Mouse (Mus musculus) hindbrain, embryonic 16.5 days (tissue): Measurements from ENCODE around the gene Lsm14b. TPM values are rescaled to one million over a fixed set of nuclear protein-coding genes. Genes with fewer than 3 reads are reported as not detected.

Experiments used
- ATAC-seq: fragments of 200-750 bp; cut with Nextera tagmentation; 2 replicates; pipeline ENCODE4 v1.8.0; 2017; ENCODE audit warnings: moderate TSS enrichment, moderate library complexity
- H3K27ac ChIP-seq: fragments of 300-500 bp; sonication (generic); 2 replicates; pipeline ENCODE4 v1.5.1; 2014; ENCODE audit warnings: low read depth, mild to moderate bottlenecking, control low read depth, low read length, moderate library complexity
- H3K27me3 ChIP-seq: fragments of 300-500 bp; sonication (generic); replicated peaks from 2 replicates; pipeline ENCODE4 v1.6.1; 2014; ENCODE audit warnings: low read length; ENCODE audit not compliant: control insufficient read depth, insufficient read depth
- H3K36me3 ChIP-seq: fragments of 300-500 bp; sonication (generic); 2 replicates; pipeline ENCODE4 v1.6.1; 2014; ENCODE audit warnings: mild to moderate bottlenecking, low read length, moderate library complexity, mixed read lengths; ENCODE audit not compliant: control insufficient read depth, insufficient read depth
- H3K4me1 ChIP-seq: fragments of 300-500 bp; sonication (generic); 2 replicates; pipeline ENCODE4 v1.6.1; 2014; ENCODE audit warnings: low read depth, low read length; ENCODE audit not compliant: control insufficient read depth, insufficient read depth
- H3K4me2 ChIP-seq: fragments of 300-500 bp; sonication (generic); 2 replicates; pipeline ENCODE4 v1.6.1; 2014; ENCODE audit warnings: mild to moderate bottlenecking, low read length, control low read depth, moderate library complexity
- H3K4me3 ChIP-seq: fragments of 300-500 bp; sonication (generic); 2 replicates; pipeline ENCODE4 v1.5.1; 2014; ENCODE audit warnings: mild to moderate bottlenecking, low read length, control low read depth, moderate library complexity
- H3K9ac ChIP-seq: fragments of 300-500 bp; sonication (generic); 2 replicates; pipeline ENCODE4 v1.6.1; 2014; ENCODE audit warnings: low read depth, mild to moderate bottlenecking, control low read depth, low read length, moderate library complexity
- H3K9me3 ChIP-seq: fragments of 300-500 bp; sonication (generic); 2 replicates; pipeline ENCODE4 v1.6.1; 2014; ENCODE audit warnings: mild to moderate bottlenecking, low read length, moderate library complexity; ENCODE audit not compliant: control insufficient read depth
- WGBS: fragments of 180-500 bp; shearing (Covaris S2); extraction: QIAGEN DNeasy Blood & Tissue Kit; methylation state at CpG from one replicate; pipeline ENCODE4 v1.1.7; 2014; 5-methylcytosine and 5-hydroxymethylcytosine counted together
- polyA plus RNA-seq: library from polyadenylated mRNA; unstranded; fragments of >200 nt; fragmentation: Nextera tagmentation; extraction: Ambion mirVana; gene quantifications from 2 replicates; pipeline ENCODE4 v1.2.1, GENCODE M21; 2015

Gene Lsm14b
- polyA plus RNA-seq, 1 experiment from 2014 or later: 9.3 TPM

DNA sequence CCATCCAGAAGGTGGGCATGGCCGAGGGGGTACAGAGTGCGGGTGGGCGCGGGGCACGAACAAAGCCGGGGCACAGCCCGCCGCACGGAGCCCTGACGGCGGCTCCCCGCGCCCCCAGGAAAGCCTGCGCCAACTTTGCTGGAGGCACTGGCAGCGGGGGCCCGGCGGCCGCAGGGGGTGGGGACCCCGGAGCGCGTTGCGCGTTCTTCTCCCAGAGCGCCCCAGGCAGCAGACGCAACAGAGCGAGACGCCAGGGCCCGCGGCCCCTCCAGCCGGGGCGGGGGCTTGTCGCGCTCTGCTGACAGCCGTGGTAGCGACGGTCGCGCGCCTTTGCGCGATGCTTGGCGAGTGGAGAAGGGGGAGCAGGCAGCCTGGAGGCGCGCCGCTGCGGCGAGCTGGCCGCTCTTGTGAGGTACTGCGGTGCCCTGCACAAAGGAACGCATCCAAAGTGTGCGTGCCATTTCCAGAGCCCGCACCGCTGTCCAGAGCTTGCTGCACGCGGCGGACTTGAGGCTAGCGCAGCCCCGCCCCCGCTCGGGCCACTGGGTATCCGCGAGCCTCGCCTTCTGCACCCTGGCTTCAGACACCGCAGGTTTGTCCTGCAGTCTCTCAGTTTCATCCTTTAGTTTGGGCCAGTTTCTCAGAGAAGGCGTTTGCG is 18.2 kb downstream of the Lsm14b start:
- peak; percentile 57 for ATAC-seq
- H3K27me3 ChIP-seq: no peaks in the 10 kb centered on the region
- peaks cover 34% of the 10 kb centered on the region for H3K4me1 ChIP-seq
- H3K9me3 ChIP-seq: no peaks in the 10 kb centered on the region
- 0% methylated on average over 56 of the region's 66 CpGs for WGBS
- peaks cover 11% of the 10 kb centered on the region for H3K36me3 ChIP-seq
- H3K9ac ChIP-seq: peak overlapping the region; percentile 97
- H3K4me2 ChIP-seq: peak overlapping the region; percentile 77
- peak overlapping the region; percentile 98 for H3K27ac ChIP-seq
- peak overlapping the region; percentile 97 for H3K4me3 ChIP-seq

DNA sequence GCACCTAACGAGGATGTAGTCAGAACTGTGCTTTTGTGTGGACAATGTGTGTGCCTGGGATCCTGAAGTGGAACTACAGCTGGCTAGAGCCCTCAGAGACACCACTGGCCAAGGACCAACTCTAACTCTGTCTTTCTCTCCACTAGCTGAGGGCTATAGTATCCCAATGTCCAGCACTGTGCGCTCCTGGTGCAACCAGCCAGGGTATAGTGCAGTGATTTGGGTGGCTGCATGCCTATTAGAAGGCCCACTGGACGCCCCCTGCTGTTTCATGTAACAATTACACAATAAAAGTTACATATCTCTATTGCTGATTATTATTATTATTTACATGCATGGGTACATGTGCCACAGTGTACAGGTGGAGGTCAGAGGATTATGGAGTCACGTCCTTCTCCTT is 20.5 kb downstream of the Lsm14b start:
- peaks cover 27% of the 10 kb centered on the region for H3K4me1 ChIP-seq
- H3K9ac ChIP-seq: no peak overlapping the region
- no peaks in the 10 kb centered on the region for H3K36me3 ChIP-seq
- no peak for ATAC-seq
- no peak overlapping the region for H3K27ac ChIP-seq
- no peak overlapping the region for H3K4me3 ChIP-seq
- H3K9me3 ChIP-seq: no peaks in the 10 kb centered on the region
- 53% methylated on average over 4 of the region's 4 CpGs for WGBS
- no peaks in the 10 kb centered on the region for H3K27me3 ChIP-seq
- H3K4me2 ChIP-seq: no peak overlapping the region

DNA sequence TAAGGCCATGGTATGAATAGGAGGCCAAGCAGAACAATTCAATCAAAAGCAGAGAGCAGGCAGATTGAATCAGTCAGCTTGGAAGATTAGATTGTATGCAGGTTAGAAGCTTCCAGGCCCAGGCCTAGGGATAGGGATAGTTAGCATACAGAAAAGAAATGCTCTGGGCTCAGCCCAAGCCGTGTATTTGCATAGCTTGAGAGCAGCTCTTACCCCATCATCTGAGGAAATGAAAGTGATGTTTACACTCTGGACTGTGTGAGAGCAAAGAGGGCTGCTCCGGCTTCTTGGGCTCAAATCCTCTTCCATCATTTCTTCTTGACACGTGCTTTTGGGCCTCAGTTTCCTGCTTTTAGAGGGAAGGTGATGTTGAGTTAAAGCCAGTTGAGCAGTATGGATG is 22.8 kb downstream of the Lsm14b start:
- no peak for ATAC-seq
- H3K4me3 ChIP-seq: no peak overlapping the region
- H3K4me1 ChIP-seq: peaks cover 18% of the 10 kb centered on the region
- 99% methylated on average over 3 of the region's 3 CpGs for WGBS
- no peaks in the 10 kb centered on the region for H3K27me3 ChIP-seq
- no peak overlapping the region for H3K27ac ChIP-seq
- H3K9ac ChIP-seq: no peak overlapping the region
- no peak overlapping the region for H3K4me2 ChIP-seq
- H3K9me3 ChIP-seq: no peaks in the 10 kb centered on the region
- H3K36me3 ChIP-seq: no peaks in the 10 kb centered on the region

DNA sequence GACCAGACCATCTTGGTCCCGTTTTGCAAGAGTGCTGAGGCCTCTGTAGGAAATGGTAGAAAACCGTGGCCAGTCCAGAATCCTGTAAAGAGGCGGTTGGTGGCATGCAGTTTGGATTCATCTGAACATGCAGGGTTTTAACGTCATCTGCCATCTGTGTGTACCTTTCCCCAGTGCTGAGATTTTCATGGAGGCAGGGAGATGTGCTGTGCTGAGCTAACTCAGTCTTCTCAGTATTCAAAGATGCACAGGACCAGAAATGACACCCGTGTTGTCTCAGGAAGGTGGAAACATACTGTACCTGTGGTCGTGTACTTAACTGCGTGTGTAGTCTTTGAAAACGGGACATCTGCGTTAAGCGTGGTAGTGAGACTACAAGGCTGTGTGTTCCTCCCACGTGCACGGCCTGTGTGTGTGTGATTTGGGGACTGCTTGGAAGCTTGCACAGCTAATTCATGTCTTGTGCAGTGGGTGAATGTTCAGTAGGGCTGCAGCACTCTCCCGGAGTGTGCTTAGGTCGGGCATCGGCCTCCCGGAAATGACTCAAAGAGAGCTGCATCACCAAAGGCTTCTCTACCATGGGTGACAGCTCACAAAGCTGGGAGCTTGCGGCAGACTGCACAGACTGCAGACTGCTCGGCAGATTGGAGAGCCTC is 23.3 kb downstream of the Lsm14b start:
- ATAC-seq: no peak
- H3K36me3 ChIP-seq: no peaks in the 10 kb centered on the region
- no peak overlapping the region for H3K4me3 ChIP-seq
- no peaks in the 10 kb centered on the region for H3K27me3 ChIP-seq
- no peak overlapping the region for H3K9ac ChIP-seq
- H3K9me3 ChIP-seq: no peaks in the 10 kb centered on the region
- H3K27ac ChIP-seq: no peak overlapping the region
- H3K4me1 ChIP-seq: peaks cover 18% of the 10 kb centered on the region
- WGBS: 96% methylated on average over 18 of the region's 18 CpGs
- no peak overlapping the region for H3K4me2 ChIP-seq

DNA sequence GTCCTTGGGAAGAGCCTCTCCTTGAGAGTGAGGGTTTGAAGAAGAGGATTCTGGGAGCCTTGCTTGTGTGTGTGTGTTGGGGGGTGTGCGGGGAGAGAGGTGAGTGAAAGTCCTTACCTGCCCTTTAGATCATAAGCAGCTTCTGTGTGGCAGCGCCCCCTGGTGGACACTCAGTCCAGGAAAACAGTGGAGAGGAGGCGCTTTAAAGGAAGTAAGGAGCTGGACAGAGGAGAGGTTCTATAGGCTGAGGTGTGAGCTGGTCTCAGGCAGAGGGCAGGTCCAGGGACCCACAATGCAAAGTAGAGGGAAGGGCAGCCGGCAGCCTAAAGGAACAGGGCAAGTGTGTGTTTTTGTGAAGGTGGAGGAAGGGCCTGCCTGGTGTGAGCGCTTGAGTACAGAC is 26.2 kb downstream of the Lsm14b start:
- Histone ChIP-seq H3K27me3 (no peaks in the 10 kb centered on the region), H3K4me3 (no peak overlapping the region), H3K27ac (no peak overlapping the region), H3K36me3 (peaks cover 19% of the 10 kb centered on the region), H3K4me2 (no peak overlapping the region), H3K9ac (no peak overlapping the region), H3K9me3 (no peaks in the 10 kb centered on the region), H3K4me1 (no peaks in the 10 kb centered on the region)
- ATAC-seq: peak; percentile 55
- 24% methylated on average over 5 of the region's 5 CpGs for WGBS

DNA sequence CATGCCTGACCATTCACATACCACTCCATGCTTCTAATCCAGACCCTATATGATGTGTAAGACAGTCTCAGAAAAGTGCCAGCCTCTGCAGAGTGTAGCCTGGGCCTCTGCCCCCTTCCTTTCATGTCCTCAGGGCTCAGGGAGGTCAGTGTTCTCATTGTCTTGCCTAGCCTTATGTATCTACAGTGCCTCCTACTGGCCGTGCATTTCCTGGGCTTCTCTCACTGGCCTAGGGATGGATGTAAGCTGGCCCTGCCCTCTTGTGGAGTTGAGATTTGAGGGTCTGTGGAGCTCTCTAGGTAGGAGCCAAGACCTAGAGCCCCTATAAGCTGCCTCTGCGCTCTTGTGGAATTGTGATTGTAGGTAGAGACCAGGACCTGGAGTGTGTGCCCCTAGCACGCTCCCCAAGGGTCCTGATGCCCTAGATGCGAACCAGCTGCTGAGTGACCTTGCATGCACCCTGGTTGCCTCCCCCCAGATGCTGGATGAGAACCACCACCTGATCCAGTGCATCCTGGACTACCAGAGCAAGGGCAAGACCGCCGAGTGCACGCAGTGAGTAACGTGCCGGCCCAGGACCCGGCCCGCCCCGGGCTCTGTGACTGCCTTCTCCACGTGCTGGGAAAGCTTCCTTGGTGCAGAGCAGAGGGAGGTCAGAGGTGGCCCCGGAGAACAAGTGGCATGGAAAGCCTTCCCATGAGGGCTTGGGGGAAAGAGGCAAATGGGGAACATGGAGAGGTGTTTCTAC is 27.4 kb downstream of the Lsm14b start:
- no peak for ATAC-seq
- no peak overlapping the region for H3K4me3 ChIP-seq
- 91% methylated on average over 14 of the region's 14 CpGs for WGBS

DNA sequence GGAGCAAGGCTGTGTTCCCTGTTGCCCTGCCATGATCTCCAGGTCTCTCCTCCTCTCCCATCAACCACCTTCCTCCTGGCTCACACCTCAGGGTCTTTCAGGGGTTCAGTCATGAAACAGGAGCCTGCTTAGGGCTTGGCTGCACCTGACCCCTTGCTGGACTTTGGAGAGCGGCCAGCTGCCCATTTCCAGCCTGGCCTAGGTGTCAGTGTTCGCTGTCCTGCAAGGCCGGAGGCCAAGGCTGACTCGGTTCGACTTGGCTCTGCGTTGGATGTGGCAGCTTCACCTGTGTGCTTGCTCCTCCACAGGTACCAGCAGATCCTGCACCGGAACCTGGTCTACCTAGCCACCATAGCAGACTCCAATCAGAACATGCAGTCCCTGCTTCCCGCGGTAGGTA is 28.2 kb downstream of the Lsm14b start:
- peaks cover 37% of the 10 kb centered on the region for H3K36me3 ChIP-seq
- ATAC-seq: no peak
- H3K4me1 ChIP-seq: no peaks in the 10 kb centered on the region
- H3K9me3 ChIP-seq: no peaks in the 10 kb centered on the region
- no peak overlapping the region for H3K4me3 ChIP-seq
- no peak overlapping the region for H3K9ac ChIP-seq
- no peaks in the 10 kb centered on the region for H3K27me3 ChIP-seq
- no peak overlapping the region for H3K4me2 ChIP-seq
- WGBS: 100% methylated on average over 9 of the region's 9 CpGs
- no peak overlapping the region for H3K27ac ChIP-seq

More for the DNA sequence above, 27.4 kb downstream of the Lsm14b start:
- no peak overlapping the region for H3K9ac ChIP-seq
- peaks cover 29% of the 10 kb centered on the region for H3K36me3 ChIP-seq
- no peak overlapping the region for H3K27ac ChIP-seq
- H3K4me1 ChIP-seq: no peaks in the 10 kb centered on the region
- no peaks in the 10 kb centered on the region for H3K27me3 ChIP-seq
- H3K4me2 ChIP-seq: no peak overlapping the region
- no peaks in the 10 kb centered on the region for H3K9me3 ChIP-seq

DNA sequence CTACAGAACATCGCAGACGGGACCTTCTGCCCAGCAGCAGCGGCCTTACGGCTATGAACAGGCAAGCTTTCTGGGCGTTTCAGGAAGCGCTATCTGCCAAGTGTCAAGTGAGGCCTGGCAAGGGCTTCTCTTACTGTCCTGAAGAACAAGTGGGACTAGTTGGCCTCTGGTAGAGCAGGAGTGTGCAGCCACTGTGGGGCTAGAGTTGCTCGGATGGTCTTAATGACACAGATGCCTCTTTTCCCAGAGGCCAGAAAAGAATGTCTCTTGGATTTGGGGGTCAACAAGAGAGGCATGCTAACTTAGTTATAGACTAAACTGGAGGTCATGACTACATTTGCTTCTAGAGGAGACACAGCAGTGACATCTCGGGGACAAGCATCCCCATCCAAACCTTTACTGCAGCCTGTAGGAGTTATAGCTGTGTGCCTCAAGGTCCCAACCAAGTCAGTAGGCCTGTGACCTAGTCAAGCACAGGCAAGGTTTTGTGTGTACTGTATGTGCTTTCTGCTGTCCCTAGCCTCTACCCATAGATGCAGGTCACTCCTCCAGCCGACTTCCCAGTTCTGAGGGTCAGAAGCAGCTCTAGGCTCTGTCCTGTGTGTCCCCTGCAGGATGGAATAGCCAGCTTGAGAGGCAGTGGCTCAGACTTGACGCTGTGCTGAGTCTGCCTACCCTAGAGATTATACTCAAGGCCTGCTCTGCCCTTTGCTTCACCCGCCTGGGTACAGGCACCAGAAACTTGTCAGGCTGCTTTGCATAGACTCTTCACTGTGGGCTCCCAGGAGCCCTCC is 38.7 kb downstream of the Lsm14b start:
- ATAC-seq: no peak
- Histone ChIP-seq H3K36me3 (peaks cover 54% of the 10 kb centered on the region), H3K4me1 (no peaks in the 10 kb centered on the region), H3K27me3 (no peaks in the 10 kb centered on the region), H3K27ac (no peak overlapping the region), H3K9ac (no peak overlapping the region), H3K9me3 (no peaks in the 10 kb centered on the region), H3K4me3 (no peak overlapping the region), H3K4me2 (no peak overlapping the region)
- WGBS: 95% methylated on average over 11 of the region's 11 CpGs
